Mouse (Mus musculus): ENCODE data around the gene Zfhx3. TPM values are rescaled to one million over a fixed set of nuclear protein-coding genes. Genes with fewer than 3 reads are reported as not detected.

The Zfhx3 gene
- total and polyA plus RNA-seq, 2 experiments: 1.3 to 1.5 TPM

GRCm38 (mm10) chr8:108478131-108478530 lies 535.7 kb downstream of the Zfhx3 start:
- DNase-seq (ENCODE audit: extremely low read depth, low read depth, low spot score): no peak
- H3K79me2 ChIP-seq (ENCODE audit: control insufficient read depth, insufficient read depth, low read length): no peaks in the 10 kb centered on the region
- H3K4me1 ChIP-seq (ENCODE audit: control insufficient read depth, insufficient read depth, low read length): no peaks in the 10 kb centered on the region
- no peaks in the 10 kb centered on the region for H3K36me3 ChIP-seq (ENCODE audit: control insufficient read depth, insufficient read depth, low read length)
- 92% methylated on average over 8 of the region's 8 CpGs for WGBS
- 0 out of 2 replicates have a peak, but pooled peaks cover 3% of the 10 kb centered on the region for H3K27me3 ChIP-seq (ENCODE audit: control insufficient read depth, insufficient read depth, low read length)
- no peak overlapping the region for H3K4me3 ChIP-seq (ENCODE audit: insufficient read depth, low read depth, low read length)
- no peak overlapping the region for H3K27ac ChIP-seq (replicated peaks; ENCODE audit: insufficient read depth, low read depth, low read length)
- no peak for TF ChIP-seq POLR2A (IDR thresholded peaks at IDR 0.05; ENCODE audit: extremely low read depth, insufficient read depth, low read length)
- no peak for TF ChIP-seq CTCF (IDR thresholded peaks at IDR 0.05; ENCODE audit: low read depth, low read length)
- no peak overlapping the region for H3K9ac ChIP-seq (ENCODE audit: low read depth, low read length)

DNA sequence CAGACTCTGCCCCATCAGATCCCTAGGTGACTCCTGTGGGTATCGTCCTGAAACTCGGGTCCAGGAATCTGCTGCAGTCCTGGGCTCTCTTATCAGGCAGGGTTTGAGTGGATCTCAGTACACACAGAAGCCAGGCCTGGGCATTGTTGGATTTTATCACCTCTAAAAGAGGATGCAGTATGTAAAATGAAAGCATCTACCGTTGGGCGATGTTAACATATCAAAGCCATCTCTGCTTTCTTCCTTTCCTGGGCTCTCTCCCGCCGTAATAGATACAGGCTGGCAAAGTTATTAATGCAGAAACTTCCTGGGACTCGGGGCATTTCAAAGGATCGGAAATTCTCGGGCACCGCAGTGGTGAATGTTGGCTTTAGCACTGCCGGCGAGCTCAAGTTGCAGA lies 537.7 kb downstream of the Zfhx3 start:
- Histone ChIP-seq H3K27me3 (ENCODE audit: control insufficient read depth, insufficient read depth, low read length) (no peaks in the 10 kb centered on the region), H3K4me1 (ENCODE audit: control insufficient read depth, insufficient read depth, low read length) (no peaks in the 10 kb centered on the region), H3K4me3 (ENCODE audit: insufficient read depth, low read depth, low read length) (no peak overlapping the region), H3K36me3 (ENCODE audit: control insufficient read depth, insufficient read depth, low read length) (no peaks in the 10 kb centered on the region), H3K27ac (replicated peaks; ENCODE audit: insufficient read depth, low read depth, low read length) (no peak overlapping the region), H3K79me2 (ENCODE audit: control insufficient read depth, insufficient read depth, low read length) (no peaks in the 10 kb centered on the region), H3K9ac (ENCODE audit: low read depth, low read length) (no peak overlapping the region)
- TF ChIP-seq CTCF (IDR thresholded peaks at IDR 0.05; ENCODE audit: low read depth, low read length): no peak
- no peak for TF ChIP-seq POLR2A (IDR thresholded peaks at IDR 0.05; ENCODE audit: extremely low read depth, insufficient read depth, low read length)
- no peak for DNase-seq (ENCODE audit: extremely low read depth, low read depth, low spot score)
- 75% methylated on average over 12 of the region's 12 CpGs for WGBS

- H3K9ac ChIP-seq (ENCODE audit: low read depth, low read length): no peak overlapping the region
- H3K27ac ChIP-seq (replicated peaks; ENCODE audit: insufficient read depth, low read depth, low read length): no peak overlapping the region
- TF ChIP-seq POLR2A (IDR thresholded peaks at IDR 0.05; ENCODE audit: extremely low read depth, insufficient read depth, low read length): no peak
- no peak for TF ChIP-seq CTCF (IDR thresholded peaks at IDR 0.05; ENCODE audit: low read depth, low read length)
- 56% methylated on average over 11 of the region's 11 CpGs for WGBS
- H3K79me2 ChIP-seq (ENCODE audit: control insufficient read depth, insufficient read depth, low read length): no peaks in the 10 kb centered on the region
- H3K4me3 ChIP-seq (ENCODE audit: insufficient read depth, low read depth, low read length): no peak overlapping the region
- no peaks in the 10 kb centered on the region for H3K4me1 ChIP-seq (ENCODE audit: control insufficient read depth, insufficient read depth, low read length)
- H3K27me3 ChIP-seq (ENCODE audit: control insufficient read depth, insufficient read depth, low read length): no peaks in the 10 kb centered on the region
- no peak for DNase-seq (ENCODE audit: extremely low read depth, low read depth, low spot score)
- H3K36me3 ChIP-seq (ENCODE audit: control insufficient read depth, insufficient read depth, low read length): no peaks in the 10 kb centered on the region
These were observed 538.8 kb downstream of the Zfhx3 start for GRCm38 (mm10) chr8:108481167-108481815.

GRCm38 (mm10) chr8:108496101-108496500 lies 553.7 kb downstream of the Zfhx3 start:
- DNase-seq (ENCODE audit: extremely low read depth, low read depth, low spot score): no peak
- H3K27ac ChIP-seq (replicated peaks; ENCODE audit: insufficient read depth, low read depth, low read length): no peak overlapping the region
- H3K27me3 ChIP-seq (ENCODE audit: control insufficient read depth, insufficient read depth, low read length): no peaks in the 10 kb centered on the region
- TF ChIP-seq POLR2A (IDR thresholded peaks at IDR 0.05; ENCODE audit: extremely low read depth, insufficient read depth, low read length): no peak
- no peak for TF ChIP-seq CTCF (IDR thresholded peaks at IDR 0.05; ENCODE audit: low read depth, low read length)
- H3K4me1 ChIP-seq (ENCODE audit: control insufficient read depth, insufficient read depth, low read length): no peaks in the 10 kb centered on the region
- H3K4me3 ChIP-seq (ENCODE audit: insufficient read depth, low read depth, low read length): no peak overlapping the region
- no peaks in the 10 kb centered on the region for H3K79me2 ChIP-seq (ENCODE audit: control insufficient read depth, insufficient read depth, low read length)
- H3K36me3 ChIP-seq (ENCODE audit: control insufficient read depth, insufficient read depth, low read length): no peaks in the 10 kb centered on the region
- WGBS: 68% methylated on average over 12 of the region's 12 CpGs
- H3K9ac ChIP-seq (ENCODE audit: low read depth, low read length): no peak overlapping the region

DNA sequence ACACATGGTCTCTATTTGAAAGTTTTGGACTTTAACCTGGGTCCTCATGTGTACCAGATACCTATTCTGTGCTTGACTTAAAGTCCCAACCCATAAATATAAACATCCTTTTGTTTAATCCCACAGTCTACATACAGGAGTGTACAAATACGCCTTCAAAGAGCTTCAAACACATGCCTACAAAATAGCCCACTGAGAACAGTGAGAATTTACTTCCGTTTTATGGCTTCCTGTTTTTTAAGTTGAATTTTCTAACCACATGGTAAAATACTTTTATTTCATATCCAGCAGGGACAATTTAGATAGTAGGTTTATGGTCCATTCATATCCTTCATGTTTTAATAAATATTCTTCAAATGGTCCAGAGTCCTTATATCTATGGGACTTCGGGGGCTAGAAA lies 564.3 kb downstream of the Zfhx3 start:
- no peak overlapping the region for H3K4me3 ChIP-seq (ENCODE audit: insufficient read depth, low read depth, low read length)
- no peaks in the 10 kb centered on the region for H3K4me1 ChIP-seq (ENCODE audit: control insufficient read depth, insufficient read depth, low read length)
- H3K27ac ChIP-seq (replicated peaks; ENCODE audit: insufficient read depth, low read depth, low read length): no peak overlapping the region
- H3K36me3 ChIP-seq (ENCODE audit: control insufficient read depth, insufficient read depth, low read length): no peaks in the 10 kb centered on the region
- WGBS: 89% methylated on average over 3 of the region's 3 CpGs
- TF ChIP-seq CTCF (IDR thresholded peaks at IDR 0.05; ENCODE audit: low read depth, low read length) (no peak), POLR2A (IDR thresholded peaks at IDR 0.05; ENCODE audit: extremely low read depth, insufficient read depth, low read length) (no peak)
- H3K27me3 ChIP-seq (ENCODE audit: control insufficient read depth, insufficient read depth, low read length): no peaks in the 10 kb centered on the region
- no peaks in the 10 kb centered on the region for H3K79me2 ChIP-seq (ENCODE audit: control insufficient read depth, insufficient read depth, low read length)
- DNase-seq (ENCODE audit: extremely low read depth, low read depth, low spot score): no peak
- H3K9ac ChIP-seq (ENCODE audit: low read depth, low read length): no peak overlapping the region

DNA sequence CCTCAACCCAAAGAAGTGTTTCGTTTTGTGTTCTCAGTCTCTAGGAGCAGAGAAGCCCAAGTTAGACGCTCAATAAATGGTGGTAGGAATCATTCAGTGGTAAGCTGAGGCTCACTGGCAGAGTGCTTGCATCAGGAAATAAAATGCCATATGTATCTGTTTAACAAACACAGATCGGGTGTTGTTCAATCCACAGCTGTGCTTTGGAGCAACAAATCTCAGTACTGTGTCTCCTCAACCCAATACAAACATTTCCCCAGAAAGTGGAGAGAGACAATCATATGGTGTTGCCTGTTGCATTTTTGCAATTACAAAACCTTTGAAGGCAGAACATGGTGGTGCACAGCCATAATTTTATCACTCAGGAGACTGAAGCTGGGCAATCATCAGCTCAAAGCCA lies 565.3 kb downstream of the Zfhx3 start:
- Histone ChIP-seq H3K36me3 (ENCODE audit: control insufficient read depth, insufficient read depth, low read length) (no peaks in the 10 kb centered on the region), H3K27ac (replicated peaks; ENCODE audit: insufficient read depth, low read depth, low read length) (no peak overlapping the region), H3K4me1 (ENCODE audit: control insufficient read depth, insufficient read depth, low read length) (no peaks in the 10 kb centered on the region), H3K27me3 (ENCODE audit: control insufficient read depth, insufficient read depth, low read length) (no peaks in the 10 kb centered on the region), H3K4me3 (ENCODE audit: insufficient read depth, low read depth, low read length) (no peak overlapping the region), H3K9ac (ENCODE audit: low read depth, low read length) (no peak overlapping the region), H3K79me2 (ENCODE audit: control insufficient read depth, insufficient read depth, low read length) (no peaks in the 10 kb centered on the region)
- TF ChIP-seq POLR2A (IDR thresholded peaks at IDR 0.05; ENCODE audit: extremely low read depth, insufficient read depth, low read length) (no peak), CTCF (IDR thresholded peaks at IDR 0.05; ENCODE audit: low read depth, low read length) (no peak)
- WGBS: 88% methylated on average over 3 of the region's 3 CpGs
- DNase-seq (ENCODE audit: extremely low read depth, low read depth, low spot score): no peak
